Mouse (Mus musculus) induced T-regulatory cell, adult 2 months (primary cell): ENCODE measurements at regions not wholly inside any gene's neighbourhood (a gene's known extent, or its start where the extent isn't known, plus 50 kb on each side); places are given as distances from the start of the nearest gene placed in this dataset.
"Not testable (repeated sequence)": the region's sequence is repeated elsewhere in the genome, so short reads cannot be mapped to it uniquely, and the experiment has no call there.

Experiments
- DNase-seq: peaks from one replicate; pipeline ENCODE4 v3.0.0-alpha.2; 2012; ENCODE audit warnings: low read depth

DNA sequence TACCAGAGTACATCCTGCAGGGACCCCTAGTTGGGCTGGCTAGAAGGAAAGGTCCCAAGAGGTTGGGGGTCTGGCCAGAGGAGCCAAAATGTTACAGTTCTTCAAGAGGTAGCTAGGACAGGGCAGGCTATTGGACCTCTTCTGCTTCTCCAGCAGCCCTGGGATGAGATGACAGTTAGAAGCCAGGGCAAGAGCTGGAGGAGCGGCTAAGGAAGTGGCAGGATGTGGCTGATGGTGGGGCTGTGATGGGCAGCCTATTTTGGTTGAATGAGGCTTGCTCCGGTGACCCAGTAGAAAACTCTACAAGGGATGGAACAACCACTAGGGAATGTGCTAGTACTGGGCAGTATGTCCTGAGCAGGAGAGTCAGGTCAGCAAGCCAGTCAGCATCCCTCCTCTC lies 82.8 kb downstream of the Ddx11 start:
- no peak for DNase-seq

DNA sequence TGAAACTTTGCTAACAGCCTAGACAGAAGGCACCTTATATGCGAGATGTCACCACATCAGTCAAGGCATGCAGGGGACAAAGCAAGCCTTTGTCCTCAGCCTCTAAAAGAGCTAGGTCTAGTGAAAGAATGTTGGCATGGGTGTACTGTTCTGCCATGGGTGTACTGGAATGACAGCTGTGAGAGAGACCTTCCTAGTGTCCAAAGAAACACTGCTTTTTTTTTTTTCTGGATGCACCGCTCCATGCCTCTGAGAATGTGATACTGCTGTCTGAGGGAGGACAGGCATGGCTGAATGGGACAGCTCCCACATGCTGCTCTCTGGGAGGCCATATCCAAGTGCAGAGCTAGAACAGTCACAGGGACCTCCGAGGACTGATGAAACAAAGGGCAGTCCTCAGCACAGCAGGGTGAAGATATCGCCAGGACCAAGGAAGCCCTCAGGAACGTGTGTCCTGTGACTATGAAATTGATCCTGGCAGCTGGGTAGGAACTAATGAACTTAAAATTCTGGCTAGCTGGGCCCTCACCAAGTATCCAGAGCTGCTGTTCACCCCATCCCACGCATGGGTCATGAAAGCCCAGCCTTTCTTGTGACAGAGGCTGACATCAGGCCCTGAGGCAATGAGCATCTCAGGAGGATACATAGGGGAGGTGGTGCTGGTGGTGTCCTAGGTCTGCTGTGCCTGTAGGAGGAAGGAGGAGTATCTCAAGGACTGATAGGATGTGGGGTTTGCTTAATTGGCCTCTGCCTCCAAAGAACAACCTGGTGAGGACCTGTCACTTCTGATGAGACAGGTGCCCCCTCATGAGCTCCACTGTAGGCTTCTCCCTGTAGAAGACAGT lies 84.6 kb downstream of the Ddx11 start:
- not testable (repeated sequence) for DNase-seq

DNA sequence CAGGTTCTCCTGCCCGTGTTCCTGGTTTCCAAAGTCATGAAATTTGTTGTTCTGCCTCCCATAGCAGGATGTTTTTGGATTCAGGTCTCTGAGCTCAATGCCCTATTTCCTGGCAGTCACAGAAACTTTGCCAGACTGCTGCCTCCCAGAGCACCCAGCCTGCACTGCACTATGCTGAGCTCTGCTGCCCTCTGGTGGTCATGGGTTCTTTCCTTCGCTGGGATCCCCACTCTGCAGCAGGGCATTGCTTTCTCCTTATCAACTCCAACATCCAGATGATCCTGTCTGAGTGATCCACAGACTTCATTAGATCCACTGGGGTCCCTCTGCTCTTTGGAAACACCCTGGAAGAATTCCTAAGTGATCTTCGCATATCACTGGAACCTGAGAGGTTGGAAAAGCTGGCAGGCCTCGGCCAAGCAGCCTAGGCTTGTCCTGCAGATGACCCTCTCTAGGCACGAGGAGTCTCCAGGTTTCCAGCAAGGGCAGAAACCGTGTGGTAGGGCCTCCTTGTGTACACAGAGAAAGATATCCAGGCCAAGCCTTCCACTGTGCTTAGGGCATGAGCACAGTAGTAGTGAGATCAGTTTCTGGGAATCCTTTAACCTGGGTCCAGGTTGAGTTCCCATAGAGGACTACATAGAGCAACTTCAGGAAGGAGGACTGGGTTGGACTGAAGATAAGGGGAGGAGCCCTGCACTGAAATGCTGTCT lies 85.6 kb downstream of the Ddx11 start:
- not testable (repeated sequence) for DNase-seq

DNA sequence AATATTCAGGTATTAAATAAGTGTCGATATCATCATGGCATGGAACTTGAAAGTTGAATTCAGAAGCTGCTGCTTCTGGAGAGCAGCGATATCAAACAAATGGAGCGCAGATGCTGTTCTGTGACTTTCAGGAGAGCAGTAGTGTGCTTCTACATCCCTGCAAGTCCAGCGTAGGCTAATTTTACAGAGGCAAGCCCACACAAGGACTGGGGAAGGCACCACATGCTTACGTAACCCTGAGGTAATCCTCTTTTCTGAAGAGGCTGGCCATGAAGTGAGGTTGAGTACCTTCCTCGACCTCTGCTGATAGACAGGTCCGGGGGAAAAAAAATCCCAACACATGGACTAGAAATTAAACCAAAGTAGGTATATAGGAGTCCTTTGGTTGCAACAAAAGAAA lies 88.2 kb downstream of the Ddx11 start:
- no peak for DNase-seq

DNA sequence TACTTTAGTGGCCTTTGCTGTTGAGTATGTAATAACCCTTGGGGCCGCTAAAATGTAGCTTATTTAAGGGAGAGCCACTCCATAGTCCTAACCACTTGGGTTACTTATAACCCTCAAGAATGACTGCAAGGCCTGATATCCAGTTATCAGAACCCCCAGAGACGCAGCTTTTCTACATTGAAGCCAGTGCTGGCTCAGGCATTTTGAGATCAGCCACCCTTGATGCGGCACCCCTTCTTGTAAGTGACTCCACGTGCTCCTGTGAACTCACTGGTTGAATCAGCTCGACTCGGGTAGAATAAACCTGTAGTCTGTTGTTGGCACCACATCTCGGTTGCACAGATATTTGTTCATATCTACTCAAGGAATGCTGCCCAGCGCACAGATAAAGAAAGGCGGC lies 89.3 kb downstream of the Ddx11 start:
- DNase-seq, result no peak

DNA sequence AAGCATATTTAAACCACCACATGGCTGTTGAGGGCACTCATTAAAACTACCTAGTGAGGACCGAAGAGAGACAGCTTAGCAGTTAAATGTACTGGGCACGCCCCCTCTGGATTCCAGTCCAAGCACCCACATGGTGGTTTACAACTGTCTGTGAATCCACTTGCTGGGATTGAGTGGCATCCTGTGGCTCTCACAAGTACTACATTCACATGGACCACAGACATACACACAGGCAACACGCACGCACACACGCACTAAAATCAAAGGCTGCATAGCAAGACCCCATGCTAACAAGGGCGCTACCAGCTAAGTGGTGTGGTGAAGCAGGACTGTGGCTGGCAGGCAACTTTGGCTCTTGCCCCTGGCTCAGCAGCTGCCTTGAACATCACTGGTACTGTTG lies 95.0 kb downstream of the Ddx11 start:
- DNase-seq, result no peak

DNA sequence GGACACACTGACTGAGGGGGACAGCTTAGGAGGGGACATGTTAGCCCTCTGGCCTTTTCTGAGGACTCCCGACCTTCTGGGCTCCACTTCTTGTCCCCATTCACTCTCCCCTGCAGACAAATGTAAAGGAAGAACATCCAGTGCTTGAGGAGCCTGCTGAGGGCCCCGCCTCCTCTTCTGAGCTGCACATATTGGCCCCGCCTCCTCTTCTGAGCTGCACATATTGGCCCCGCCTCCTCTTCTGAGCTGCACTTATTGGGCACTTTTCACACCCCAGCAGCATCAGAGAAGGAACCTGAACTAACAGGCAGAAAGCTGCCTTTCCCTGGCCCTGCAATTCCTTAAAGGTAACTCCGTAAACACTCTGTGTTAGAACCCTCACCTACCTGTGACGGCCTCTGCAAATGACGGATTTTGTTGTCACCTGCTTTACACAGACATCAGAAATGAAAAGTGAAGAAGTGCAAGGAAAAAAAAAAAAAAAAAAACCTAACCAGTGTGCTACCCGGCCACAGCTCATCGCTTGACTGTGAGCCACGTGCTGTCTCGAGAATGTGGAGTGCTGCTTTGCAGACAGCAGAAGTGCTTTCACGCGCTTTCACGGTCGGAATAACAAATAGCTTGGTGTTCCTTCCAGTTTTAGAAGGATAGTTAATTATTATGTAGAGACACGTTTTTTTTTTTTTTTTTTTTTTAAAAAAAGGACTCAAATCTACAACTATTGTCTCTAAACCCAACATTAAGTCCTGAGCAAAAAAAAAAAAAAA lies 96.5 kb downstream of the Ddx11 start:
- DNase-seq, result no peak

DNA sequence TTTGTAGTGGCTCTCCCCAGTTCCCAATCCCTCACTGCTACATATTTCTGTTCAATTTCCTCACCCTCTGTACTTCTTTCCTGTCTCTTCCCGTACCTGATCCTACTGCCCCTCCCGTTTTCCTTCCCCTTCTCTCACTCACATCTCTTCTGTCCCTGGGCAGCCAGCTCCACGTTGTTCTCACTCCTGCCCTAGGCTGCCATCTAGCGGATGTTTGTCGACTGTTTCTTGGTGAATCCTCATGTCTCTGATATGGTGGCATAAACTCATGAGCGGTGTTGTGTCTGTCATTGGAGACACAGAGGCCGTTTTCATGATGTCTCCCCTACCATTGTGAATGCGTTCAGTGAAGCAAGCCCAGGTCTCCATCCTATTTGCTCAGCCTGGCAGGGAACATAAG lies 97.9 kb downstream of the Ddx11 start:
- DNase-seq, result peak; percentile 69

DNA sequence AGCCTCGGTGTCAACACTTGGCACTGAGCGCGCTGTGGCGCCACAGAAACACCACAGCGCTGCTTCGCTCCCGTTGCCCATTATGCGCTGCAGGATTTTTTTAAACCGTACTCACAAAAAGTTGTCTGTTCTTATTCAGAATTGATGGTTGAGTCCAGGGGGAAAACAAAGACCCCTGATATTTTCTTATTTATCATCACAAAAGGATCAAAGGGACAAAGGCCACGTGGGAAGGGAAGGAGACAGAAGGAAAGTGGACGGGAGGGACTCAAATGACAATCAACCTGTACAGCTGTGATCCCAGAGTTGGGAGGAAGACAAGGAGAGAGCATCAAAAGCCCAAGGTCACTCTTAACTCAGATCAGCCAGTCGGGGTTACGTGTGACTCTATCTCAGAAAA lies 100.4 kb downstream of the Ddx11 start:
- no peak for DNase-seq

DNA sequence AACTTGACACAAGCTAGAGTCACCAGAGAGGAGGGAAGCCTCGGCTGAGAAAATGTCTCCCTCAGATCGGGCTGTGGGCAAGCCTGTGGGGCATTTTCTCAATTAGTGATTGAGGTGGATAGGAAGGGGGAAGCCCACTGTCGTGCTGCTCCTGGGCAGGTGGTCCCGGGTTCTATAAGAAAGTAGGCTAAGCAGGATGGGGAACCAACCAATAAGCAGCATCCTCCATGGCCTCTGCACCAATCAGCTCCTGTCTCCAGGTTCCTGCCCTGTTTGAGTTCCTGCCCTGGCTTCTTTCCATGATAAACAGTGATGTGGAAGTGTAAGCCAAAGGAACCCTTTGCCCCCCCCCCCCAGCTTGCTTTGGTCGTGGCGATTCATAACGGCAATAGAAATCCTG lies 100.9 kb downstream of the Ddx11 start:
- no peak for DNase-seq

DNA sequence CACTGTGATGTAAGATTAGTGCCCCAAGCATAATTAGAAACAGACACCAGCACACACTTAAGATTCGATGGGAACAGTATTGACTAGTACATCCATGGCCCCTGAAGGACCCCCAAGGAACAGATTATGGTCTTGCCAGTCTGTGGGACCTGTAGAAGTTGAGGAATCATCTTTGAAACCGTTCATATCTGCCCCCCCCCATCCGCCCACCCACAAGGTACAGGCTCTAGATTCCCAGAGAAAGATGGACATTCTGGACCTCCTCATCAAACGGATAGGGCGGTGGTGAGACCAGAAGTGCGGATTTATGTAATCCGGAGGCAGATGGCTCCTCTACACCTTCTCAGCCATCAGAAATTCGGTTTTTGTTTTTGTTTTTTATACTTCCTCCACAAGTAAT lies 109.1 kb downstream of the Ddx11 start:
- DNase-seq, result no peak

DNA sequence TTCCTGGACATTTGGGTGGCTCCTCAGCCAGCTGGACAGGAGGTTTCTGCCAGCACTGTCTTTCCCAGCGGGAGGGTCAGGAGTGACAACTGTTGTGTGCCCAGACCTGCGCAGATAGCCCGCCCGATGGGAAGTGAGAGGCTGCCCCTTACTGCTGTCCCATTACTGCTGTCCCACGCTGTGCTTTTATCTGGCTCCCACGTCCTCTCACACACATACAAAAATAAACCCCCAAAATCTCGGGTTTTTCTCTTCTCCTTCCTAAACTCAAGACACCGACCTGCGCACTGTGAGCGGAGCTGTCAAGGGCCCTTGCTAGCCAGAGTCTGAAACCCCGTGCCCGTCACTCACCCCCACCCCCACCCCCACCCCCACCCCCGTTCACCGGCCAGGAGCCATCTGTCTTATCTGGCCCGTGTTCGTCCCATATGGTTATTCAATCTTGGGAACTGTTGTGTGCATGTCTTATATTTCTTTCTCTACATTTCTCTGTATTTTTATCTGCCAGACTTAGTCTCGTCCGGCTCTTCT lies 109.6 kb downstream of the Ddx11 start:
- DNase-seq, result no peak

DNA sequence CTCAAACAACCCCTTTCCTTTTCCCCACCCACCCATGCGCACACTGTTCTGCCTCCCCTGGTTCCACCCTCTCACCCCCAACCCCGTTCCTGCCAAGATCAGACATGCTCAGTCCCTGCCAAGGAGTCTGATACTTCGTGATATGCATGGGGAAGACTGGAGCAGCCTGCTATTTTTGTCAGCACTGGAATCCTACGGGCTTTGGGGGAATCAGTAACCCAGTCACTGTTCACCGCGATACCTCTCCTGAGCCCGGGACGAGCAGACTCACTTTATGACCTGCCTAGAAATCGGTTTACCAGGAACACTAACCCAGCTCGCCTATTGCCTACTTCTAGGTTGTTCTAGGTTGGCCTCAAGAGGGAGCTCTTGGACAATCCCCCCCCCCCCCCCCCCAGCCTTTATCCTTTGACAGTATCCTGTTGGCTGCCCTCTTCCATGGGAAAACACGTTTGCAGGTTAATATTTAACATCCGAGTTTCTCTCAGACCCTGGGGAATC lies 110.2 kb downstream of the Ddx11 start:
- DNase-seq, result peak; percentile 6

DNA sequence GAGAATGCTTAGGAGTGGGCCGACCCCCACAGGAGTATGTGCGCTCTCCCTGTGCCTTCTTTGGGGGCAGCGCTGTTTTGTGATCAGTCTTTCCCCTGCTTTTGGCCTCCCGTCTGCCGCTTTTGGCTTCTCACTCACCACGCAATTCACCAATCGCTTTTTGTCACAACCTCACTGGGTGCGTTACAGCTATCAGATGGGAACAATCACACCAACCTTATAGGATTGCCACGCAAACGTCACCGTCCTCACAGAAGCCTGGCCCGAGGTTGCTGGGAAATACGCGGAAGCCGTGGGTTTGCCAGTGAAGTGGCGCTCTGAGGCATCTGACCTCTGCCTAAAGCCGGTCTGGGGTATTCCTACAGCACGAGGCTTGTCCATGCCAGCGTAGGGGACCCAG lies 111.1 kb downstream of the Ddx11 start:
- no peak for DNase-seq

DNA sequence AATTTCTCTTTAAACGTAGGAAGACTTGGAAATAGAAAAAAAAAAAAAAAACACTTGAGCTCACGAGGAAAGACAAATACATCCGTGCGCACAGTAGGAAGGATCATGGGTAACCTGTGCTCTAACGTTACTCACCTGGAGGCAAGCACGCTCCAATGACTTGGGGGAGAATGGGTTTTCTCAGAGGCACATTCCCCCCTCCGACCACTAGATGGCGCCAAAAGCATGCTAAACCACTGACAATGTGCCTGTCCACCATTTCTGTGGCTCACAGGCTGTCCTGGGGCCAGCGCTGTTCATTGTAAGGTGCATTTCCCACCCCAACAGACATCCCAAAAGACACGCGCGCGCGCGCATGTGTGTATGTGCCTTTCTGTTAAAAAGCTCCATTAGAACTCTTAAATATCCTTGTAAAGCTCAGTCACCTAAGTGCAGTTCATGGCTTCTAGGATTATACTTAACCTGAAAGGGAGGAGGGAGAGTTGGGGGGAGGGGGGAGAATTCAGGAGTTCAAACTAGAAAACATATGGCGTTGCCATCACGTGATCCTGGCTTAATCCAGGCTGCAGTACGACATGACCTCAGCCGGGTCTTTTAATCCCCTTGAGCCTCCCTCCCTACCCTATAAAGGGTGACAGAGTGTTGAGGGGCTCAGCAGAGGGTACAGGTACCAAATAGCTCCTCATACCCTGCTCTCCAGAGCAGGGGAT lies 111.9 kb downstream of the Ddx11 start:
- peak; percentile 82 for DNase-seq

DNA sequence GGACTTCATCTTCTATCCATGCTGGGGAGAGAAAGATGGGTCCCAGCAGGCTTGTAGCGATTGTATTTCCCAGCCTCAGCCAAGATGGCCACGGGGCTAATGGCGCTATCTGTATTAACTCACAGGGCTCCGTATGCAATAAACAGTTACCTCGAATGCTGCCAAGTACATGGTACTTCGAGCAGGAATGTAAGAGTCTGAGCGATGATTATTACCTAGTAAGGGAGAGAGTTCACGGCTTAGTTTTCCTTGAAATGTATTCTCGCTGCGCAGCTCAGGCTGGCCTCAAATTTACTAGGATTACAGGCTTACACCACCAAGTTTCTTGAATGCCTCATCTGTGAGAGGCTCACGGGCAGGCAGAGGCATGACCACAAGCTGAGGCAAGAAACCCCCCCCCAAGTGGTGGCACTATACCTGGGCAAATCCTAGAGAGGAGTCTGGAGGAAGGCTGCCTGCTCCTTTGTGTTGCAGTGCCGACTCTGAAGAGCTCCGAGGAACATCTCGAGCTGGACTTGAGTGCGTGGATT lies 112.6 kb downstream of the Ddx11 start:
- DNase-seq, result no peak

DNA sequence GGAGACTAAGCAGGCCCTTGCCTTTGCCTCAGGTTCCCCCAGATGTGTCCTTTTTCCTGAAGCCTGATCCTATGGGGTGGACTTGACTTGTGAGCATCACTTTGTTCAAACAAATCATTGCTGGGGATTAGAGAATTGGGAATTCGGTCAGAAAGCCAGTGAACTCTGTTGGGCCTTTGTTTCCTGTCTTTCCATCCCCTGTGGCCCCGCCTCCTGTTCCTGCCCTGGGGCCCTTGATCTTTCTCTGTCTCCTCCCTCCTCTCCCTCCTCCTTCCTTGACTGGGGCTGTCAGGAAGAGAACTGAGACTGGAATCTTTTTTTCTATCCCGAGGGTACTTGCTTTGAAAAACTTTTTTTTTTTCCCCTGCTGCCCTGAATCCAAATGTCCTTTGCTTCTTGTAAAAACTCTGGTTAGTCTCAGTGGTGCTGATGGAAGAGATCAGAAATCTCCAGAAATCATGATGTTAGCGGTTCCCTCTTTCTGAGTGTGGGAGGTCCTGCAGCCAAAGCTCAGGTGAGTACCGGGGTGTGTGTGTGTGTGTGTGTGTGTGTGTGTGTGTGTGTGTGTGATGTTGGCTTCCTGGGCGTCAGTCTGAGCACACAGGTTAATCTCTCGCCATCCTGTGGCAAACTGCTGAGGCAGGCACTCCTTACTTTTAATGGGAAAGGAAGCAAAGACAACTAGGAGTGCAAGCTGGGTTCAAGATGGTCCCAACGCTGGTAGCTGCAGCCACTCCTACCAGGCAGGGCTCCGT lies 118.7 kb downstream of the Ddx11 start:
- no peak for DNase-seq

DNA sequence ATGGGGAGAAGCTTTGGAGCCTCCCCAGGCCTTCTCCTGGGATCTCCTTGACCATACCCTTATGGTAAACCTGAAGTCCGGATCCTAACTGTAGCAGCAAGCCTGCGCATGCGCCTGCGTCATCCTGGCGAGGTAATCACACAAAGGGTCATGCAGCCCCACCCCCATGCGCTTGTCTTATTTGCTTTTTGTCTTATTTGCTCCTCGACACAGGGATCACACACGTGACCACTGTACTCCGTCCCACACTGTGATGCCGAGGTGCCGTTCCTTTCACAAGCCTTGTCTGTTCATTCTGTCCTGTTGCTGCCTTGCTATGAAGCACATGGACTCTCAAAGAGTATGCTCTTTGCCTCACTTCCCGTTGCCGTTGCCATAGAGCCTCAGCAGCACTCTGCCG lies 120.9 kb downstream of the Ddx11 start:
- no peak for DNase-seq

DNA sequence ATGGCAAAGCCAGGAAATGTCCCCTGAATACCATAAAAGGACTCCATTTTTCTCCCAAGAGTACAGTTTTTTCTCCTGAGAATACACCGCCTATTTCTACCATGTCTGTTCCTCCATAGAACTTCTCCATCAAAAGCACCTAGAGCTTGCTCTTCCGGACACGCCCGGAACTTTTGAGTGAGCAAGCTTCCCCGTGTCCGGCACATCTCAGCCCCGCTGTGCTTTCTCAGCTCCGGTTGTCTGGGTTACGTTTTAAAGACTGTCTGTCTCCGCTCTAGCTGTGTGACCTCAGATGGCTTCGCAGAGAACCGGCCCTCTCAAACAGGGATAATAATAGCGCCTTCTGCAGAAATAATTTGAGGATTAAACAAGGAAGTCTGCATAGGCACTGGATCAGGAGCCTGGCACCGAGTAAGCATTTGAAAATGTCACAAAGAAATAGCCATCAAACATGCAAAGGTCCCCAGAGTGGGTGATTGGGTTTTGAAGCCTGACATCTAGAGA lies 122.8 kb downstream of the Ddx11 start:
- DNase-seq, result no peak

DNA sequence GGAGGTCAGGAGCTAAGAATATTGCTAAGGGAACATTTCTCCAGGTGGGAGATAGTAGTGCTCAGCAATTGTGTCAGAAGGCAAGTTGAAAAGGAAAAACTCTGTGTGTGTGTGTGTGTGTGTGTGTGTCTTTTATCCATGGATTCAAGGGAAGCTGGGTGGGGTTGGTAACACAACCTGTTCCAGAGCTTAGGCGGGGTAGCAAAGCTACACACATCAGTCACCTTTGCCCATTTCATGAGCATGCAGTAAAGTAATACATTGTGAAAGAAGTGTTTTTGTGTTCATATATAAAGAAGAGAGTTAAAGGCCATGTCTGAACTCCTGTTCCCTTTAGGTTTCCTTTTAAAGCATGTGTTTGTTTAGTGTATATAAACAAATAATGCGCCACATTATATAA lies 128.2 kb downstream of the Ddx11 start:
- DNase-seq, result no peak

DNA sequence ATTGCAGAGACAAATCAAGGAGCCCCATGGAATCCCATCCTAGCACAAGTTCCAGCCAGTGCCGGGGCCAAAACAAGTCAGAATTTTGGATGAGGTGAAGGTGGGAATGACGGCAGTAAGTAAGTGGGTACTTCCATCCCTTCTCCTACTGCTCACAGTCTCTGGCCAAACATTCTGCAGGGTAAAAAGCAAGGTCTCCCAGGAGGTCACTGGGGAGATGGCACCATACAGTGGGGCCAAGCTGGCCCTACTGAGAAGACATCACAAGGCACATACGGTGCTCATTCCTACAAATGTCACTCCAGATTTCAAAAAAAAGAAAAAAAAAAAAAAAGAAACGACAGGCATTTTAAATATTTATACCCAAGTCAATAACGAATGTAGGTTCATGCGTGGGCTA lies 129.6 kb downstream of the Ddx11 start:
- DNase-seq, result no peak
